Mouse (Mus musculus): ENCODE data around the gene Ssc5d. TPM values are rescaled to one million over a fixed set of nuclear protein-coding genes. Genes with fewer than 3 reads are reported as not detected.
A peak's percentile ranks its signal among the peaks of the same experiment; 100 is the strongest.

The Ssc5d gene
- polyA plus RNA-seq, 1 experiment from 2014 or later: 0.97 TPM

DNA sequence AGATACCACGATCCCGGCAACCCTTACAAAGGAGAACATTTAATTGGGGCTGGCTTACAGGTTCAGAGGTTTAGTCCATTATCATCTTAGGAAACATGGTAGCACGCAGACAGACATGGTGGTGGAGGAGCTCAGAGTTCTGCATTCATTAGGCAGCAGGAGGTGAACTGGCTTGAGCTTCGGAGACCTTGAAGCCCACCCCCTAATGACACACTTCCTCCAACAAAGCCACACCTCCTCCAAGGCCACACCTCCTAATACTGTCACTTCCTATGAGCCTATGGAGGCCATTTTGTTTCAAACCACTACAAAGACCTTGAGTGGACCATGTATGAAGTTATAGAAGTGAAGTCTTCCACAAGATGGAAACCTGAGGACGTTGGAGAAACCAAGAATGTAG lies 13.3 kb upstream of the Ssc5d start:
- WGBS: 68% methylated on average over 5 of the region's 5 CpGs

GRCm38 (mm10) chr7:4915007-4915665 lies 10.4 kb upstream of the Ssc5d start, which contains the start of gene Zfp628:
Gene Zfp628, plus strand, starts transcription at chr7:4915217.
- H3K27me3 ChIP-seq (ENCODE audit: control insufficient read depth, insufficient read depth, low read length): no peaks in the 10 kb centered on the region
- ATAC-seq (replicated peaks; ENCODE audit: insufficient number of reproducible peaks, low FRiP score, low TSS enrichment, low read depth) (peak; percentile 84), DNase-seq (ENCODE audit: low spot score) (peak; percentile 98)
- H3K9ac ChIP-seq (replicated peaks; ENCODE audit: low read length): peak within 1 kb of the TSS; percentile 93
- H3K27ac ChIP-seq (replicated peaks; ENCODE audit: low read depth, low read length): peak within 1 kb of the TSS; percentile 96
- H3K4me2 ChIP-seq (ENCODE audit: low read depth, low read length): peak within 1 kb of the TSS; percentile 67
- H3K36me3 ChIP-seq (replicated peaks; ENCODE audit: control insufficient read depth, insufficient read depth, low read depth, low read length): peaks cover 6% of the 10 kb centered on the region
- no peaks in the 10 kb centered on the region for H3K9me3 ChIP-seq (replicated peaks; ENCODE audit: control insufficient read depth, low read length)
- whole genome bisulfite sequencing: under 1% methylated on average over 55 of the region's 56 CpGs
- peak within 1 kb of the TSS; percentile 67 for H3K4me3 ChIP-seq (ENCODE audit: low read depth, low read length)
- no peaks in the 10 kb centered on the region for H3K4me1 ChIP-seq (ENCODE audit: control insufficient read depth, insufficient read depth, low read length)

More for the DNA sequence above, 13.3 kb upstream of the Ssc5d start:
- H3K27ac ChIP-seq (replicated peaks; ENCODE audit: low read depth, low read length): no peak overlapping the region
- H3K27me3 ChIP-seq (ENCODE audit: control insufficient read depth, insufficient read depth, low read length): no peaks in the 10 kb centered on the region
- no peak for ATAC-seq (replicated peaks; ENCODE audit: insufficient number of reproducible peaks, low FRiP score, low TSS enrichment, low read depth)
- DNase-seq (ENCODE audit: low spot score): no peak
- H3K4me1 ChIP-seq (ENCODE audit: control insufficient read depth, insufficient read depth, low read length): no peaks in the 10 kb centered on the region
- H3K36me3 ChIP-seq (replicated peaks; ENCODE audit: control insufficient read depth, insufficient read depth, low read depth, low read length): no peaks in the 10 kb centered on the region
- H3K4me2 ChIP-seq (ENCODE audit: low read depth, low read length): no peak overlapping the region
- no peak overlapping the region for H3K4me3 ChIP-seq (ENCODE audit: low read depth, low read length)
- no peaks in the 10 kb centered on the region for H3K9me3 ChIP-seq (replicated peaks; ENCODE audit: control insufficient read depth, low read length)
- H3K9ac ChIP-seq (replicated peaks; ENCODE audit: low read length): no peak overlapping the region

DNA sequence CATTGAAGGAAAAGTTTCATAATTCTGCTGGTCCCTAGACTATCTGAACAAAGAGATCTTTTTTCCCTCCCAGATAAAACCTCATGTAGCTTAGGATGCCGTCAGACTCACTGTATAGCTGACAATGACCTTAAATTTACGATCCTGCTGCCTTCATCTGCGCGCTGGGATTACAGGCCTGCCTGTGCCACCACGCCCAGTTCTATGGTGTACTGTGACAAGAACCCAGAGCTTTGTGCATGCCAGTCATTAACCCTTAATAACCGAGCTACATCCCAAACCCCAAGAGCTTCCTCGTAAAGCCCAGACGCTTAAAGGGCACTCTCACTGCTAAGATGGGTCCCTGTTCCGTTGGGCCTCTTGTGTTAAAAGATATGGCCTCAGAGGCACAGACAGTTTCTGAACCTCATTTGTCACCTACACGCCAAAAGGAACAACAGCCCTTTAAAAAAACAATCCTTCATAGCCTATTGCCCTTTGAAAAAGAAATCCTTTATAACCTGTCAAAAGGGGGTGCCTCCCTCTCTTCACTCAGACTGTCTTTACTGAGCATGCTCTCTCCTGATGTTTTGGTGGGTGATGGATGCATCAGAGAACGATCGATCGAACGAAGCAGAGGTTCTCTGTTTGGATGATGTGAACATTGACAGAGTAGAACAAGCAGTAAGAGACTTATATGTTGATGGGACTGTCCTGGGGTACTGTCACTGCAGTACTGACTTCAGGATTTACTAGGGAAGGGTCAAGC lies 9.7 kb upstream of the Ssc5d start:
- peak overlapping the region; percentile 67 for H3K4me3 ChIP-seq (ENCODE audit: low read depth, low read length)
- WGBS: 27% methylated on average over 14 of the region's 14 CpGs
- peak overlapping the region; percentile 93 for H3K9ac ChIP-seq (replicated peaks; ENCODE audit: low read length)
- no peaks in the 10 kb centered on the region for H3K9me3 ChIP-seq (replicated peaks; ENCODE audit: control insufficient read depth, low read length)
- no peaks in the 10 kb centered on the region for H3K27me3 ChIP-seq (ENCODE audit: control insufficient read depth, insufficient read depth, low read length)
- peak; percentile 42; the same call in 1 of the 2 replicates for ATAC-seq (replicated peaks; ENCODE audit: insufficient number of reproducible peaks, low FRiP score, low TSS enrichment, low read depth)
- no peaks in the 10 kb centered on the region for H3K4me1 ChIP-seq (ENCODE audit: control insufficient read depth, insufficient read depth, low read length)
- peaks cover 8% of the 10 kb centered on the region for H3K36me3 ChIP-seq (replicated peaks; ENCODE audit: control insufficient read depth, insufficient read depth, low read depth, low read length)
- DNase-seq (ENCODE audit: low spot score): peak; percentile 23
- peak overlapping the region; percentile 96 for H3K27ac ChIP-seq (replicated peaks; ENCODE audit: low read depth, low read length)
- peak overlapping the region; percentile 67 for H3K4me2 ChIP-seq (ENCODE audit: low read depth, low read length)

GRCm38 (mm10) chr7:4917494-4917893 lies 8.1 kb upstream of the Ssc5d start:
- no peak overlapping the region; the same call in 1 of the 2 replicates for H3K9ac ChIP-seq (replicated peaks; ENCODE audit: low read length)
- H3K9me3 ChIP-seq (replicated peaks; ENCODE audit: control insufficient read depth, low read length): no peaks in the 10 kb centered on the region
- H3K4me1 ChIP-seq (ENCODE audit: control insufficient read depth, insufficient read depth, low read length): 0 out of 2 replicates have a peak, but pooled peaks cover 2% of the 10 kb centered on the region
- no peak overlapping the region for H3K27ac ChIP-seq (replicated peaks; ENCODE audit: low read depth, low read length)
- no peak overlapping the region for H3K4me2 ChIP-seq (ENCODE audit: low read depth, low read length)
- peaks cover 8% of the 10 kb centered on the region for H3K36me3 ChIP-seq (replicated peaks; ENCODE audit: control insufficient read depth, insufficient read depth, low read depth, low read length)
- WGBS: 87% methylated on average over 2 of the region's 2 CpGs
- ATAC-seq (replicated peaks; ENCODE audit: insufficient number of reproducible peaks, low FRiP score, low TSS enrichment, low read depth) (no peak), DNase-seq (ENCODE audit: low spot score) (no peak)
- no peak overlapping the region for H3K4me3 ChIP-seq (ENCODE audit: low read depth, low read length)
- no peaks in the 10 kb centered on the region for H3K27me3 ChIP-seq (ENCODE audit: control insufficient read depth, insufficient read depth, low read length)

DNA sequence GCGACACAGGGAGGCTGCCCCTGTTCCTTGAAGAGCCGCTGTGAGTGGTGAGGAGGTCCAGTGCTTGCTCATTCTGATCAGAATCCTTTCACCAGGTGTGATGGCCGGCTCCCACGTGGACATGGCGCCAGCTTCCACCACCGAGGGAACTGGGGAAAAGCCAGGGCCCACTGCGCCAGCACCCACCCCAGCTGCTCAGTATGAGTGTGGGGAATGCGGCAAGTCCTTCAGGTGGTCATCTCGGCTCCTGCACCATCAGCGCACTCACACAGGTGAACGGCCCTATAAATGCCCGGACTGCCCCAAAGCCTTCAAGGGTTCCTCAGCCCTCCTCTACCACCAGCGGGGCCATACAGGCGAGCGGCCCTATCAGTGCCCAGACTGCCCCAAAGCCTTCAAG lies 6.9 kb upstream of the Ssc5d start:
- Histone ChIP-seq H3K36me3 (replicated peaks; ENCODE audit: control insufficient read depth, insufficient read depth, low read depth, low read length) (peaks cover 8% of the 10 kb centered on the region), H3K4me1 (ENCODE audit: control insufficient read depth, insufficient read depth, low read length) (peaks cover 5% of the 10 kb centered on the region), H3K27ac (replicated peaks; ENCODE audit: low read depth, low read length) (no peak overlapping the region), H3K9ac (replicated peaks; ENCODE audit: low read length) (no peak overlapping the region), H3K4me3 (ENCODE audit: low read depth, low read length) (no peak overlapping the region), H3K9me3 (replicated peaks; ENCODE audit: control insufficient read depth, low read length) (no peaks in the 10 kb centered on the region), H3K4me2 (ENCODE audit: low read depth, low read length) (no peak overlapping the region), H3K27me3 (ENCODE audit: control insufficient read depth, insufficient read depth, low read length) (no peaks in the 10 kb centered on the region)
- 95% methylated on average over 15 of the region's 15 CpGs for WGBS
- no peak for ATAC-seq (replicated peaks; ENCODE audit: insufficient number of reproducible peaks, low FRiP score, low TSS enrichment, low read depth)
- no peak for DNase-seq (ENCODE audit: low spot score)

DNA sequence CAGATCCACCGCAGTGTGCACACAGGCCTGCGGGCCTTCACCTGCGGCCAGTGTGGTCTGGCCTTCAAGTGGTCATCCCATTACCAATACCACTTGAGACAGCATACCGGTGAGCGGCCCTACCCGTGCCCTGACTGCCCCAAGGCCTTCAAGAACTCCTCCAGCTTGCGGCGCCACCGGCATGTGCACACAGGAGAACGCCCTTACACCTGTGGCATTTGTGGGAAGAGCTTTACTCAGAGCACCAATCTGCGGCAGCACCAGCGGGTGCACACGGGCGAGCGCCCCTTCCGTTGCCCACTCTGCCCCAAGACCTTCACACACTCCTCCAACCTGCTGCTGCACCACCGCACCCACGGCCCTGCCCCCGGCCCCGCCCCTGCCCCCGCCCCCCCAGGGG lies 6.5 kb upstream of the Ssc5d start:
- Histone ChIP-seq H3K9me3 (replicated peaks; ENCODE audit: control insufficient read depth, low read length) (no peaks in the 10 kb centered on the region), H3K27me3 (ENCODE audit: control insufficient read depth, insufficient read depth, low read length) (no peaks in the 10 kb centered on the region), H3K27ac (replicated peaks; ENCODE audit: low read depth, low read length) (no peak overlapping the region), H3K4me2 (ENCODE audit: low read depth, low read length) (no peak overlapping the region), H3K9ac (replicated peaks; ENCODE audit: low read length) (no peak overlapping the region), H3K36me3 (replicated peaks; ENCODE audit: control insufficient read depth, insufficient read depth, low read depth, low read length) (peaks cover 8% of the 10 kb centered on the region), H3K4me1 (ENCODE audit: control insufficient read depth, insufficient read depth, low read length) (peaks cover 9% of the 10 kb centered on the region), H3K4me3 (ENCODE audit: low read depth, low read length) (no peak overlapping the region)
- ATAC-seq (replicated peaks; ENCODE audit: insufficient number of reproducible peaks, low FRiP score, low TSS enrichment, low read depth): no peak
- WGBS: 87% methylated on average over 21 of the region's 21 CpGs
- no peak for DNase-seq (ENCODE audit: low spot score)

GRCm38 (mm10) chr7:4919971-4920370 lies 5.6 kb upstream of the Ssc5d start:
- Histone ChIP-seq H3K4me2 (ENCODE audit: low read depth, low read length) (no peak overlapping the region), H3K27ac (replicated peaks; ENCODE audit: low read depth, low read length) (no peak overlapping the region), H3K4me3 (ENCODE audit: low read depth, low read length) (no peak overlapping the region), H3K36me3 (replicated peaks; ENCODE audit: control insufficient read depth, insufficient read depth, low read depth, low read length) (peaks cover 8% of the 10 kb centered on the region), H3K27me3 (ENCODE audit: control insufficient read depth, insufficient read depth, low read length) (no peaks in the 10 kb centered on the region), H3K4me1 (ENCODE audit: control insufficient read depth, insufficient read depth, low read length) (peaks cover 14% of the 10 kb centered on the region), H3K9me3 (replicated peaks; ENCODE audit: control insufficient read depth, low read length) (no peaks in the 10 kb centered on the region), H3K9ac (replicated peaks; ENCODE audit: low read length) (no peak overlapping the region)
- DNase-seq (ENCODE audit: low spot score) (no peak), ATAC-seq (replicated peaks; ENCODE audit: insufficient number of reproducible peaks, low FRiP score, low TSS enrichment, low read depth) (no peak)
- WGBS: 89% methylated on average over 21 of the region's 21 CpGs

- H3K9me3 ChIP-seq (replicated peaks; ENCODE audit: control insufficient read depth, low read length): no peaks in the 10 kb centered on the region
- peak overlapping the region; percentile 65; the same call in 1 of the 2 replicates for H3K27ac ChIP-seq (replicated peaks; ENCODE audit: low read depth, low read length)
- no peak for ATAC-seq (replicated peaks; ENCODE audit: insufficient number of reproducible peaks, low FRiP score, low TSS enrichment, low read depth)
- DNase-seq (ENCODE audit: low spot score): no peak
- H3K27me3 ChIP-seq (ENCODE audit: control insufficient read depth, insufficient read depth, low read length): no peaks in the 10 kb centered on the region
- 90% methylated on average over 19 of the region's 19 CpGs for WGBS
- no peak overlapping the region for H3K4me2 ChIP-seq (ENCODE audit: low read depth, low read length)
- H3K9ac ChIP-seq (replicated peaks; ENCODE audit: low read length): no peak overlapping the region
- peaks cover 18% of the 10 kb centered on the region for H3K4me1 ChIP-seq (ENCODE audit: control insufficient read depth, insufficient read depth, low read length)
- peaks cover 8% of the 10 kb centered on the region for H3K36me3 ChIP-seq (replicated peaks; ENCODE audit: control insufficient read depth, insufficient read depth, low read depth, low read length)
- no peak overlapping the region for H3K4me3 ChIP-seq (ENCODE audit: low read depth, low read length)
Observed at GRCm38 (mm10) chr7:4920496-4920895, 5.1 kb upstream of the Ssc5d start.
